Mouse (Mus musculus) right cerebral cortex, adult 2 months (tissue): ENCODE data around the gene Myl9.

ENCODE experiments used
- DNase-seq, 2 experiments: peaks; one replicate each; pipeline ENCODE4 v3.0.0; 2021 to 2022; ENCODE audit warnings: low spot score in 2 of 2

Gene Myl9

GRCm38 (mm10) chr2:156774738-156775454, at the start of gene Myl9:
Gene Myl9 (plus strand): TSS chr2:156775420.
- no peak for DNase-seq

DNA sequence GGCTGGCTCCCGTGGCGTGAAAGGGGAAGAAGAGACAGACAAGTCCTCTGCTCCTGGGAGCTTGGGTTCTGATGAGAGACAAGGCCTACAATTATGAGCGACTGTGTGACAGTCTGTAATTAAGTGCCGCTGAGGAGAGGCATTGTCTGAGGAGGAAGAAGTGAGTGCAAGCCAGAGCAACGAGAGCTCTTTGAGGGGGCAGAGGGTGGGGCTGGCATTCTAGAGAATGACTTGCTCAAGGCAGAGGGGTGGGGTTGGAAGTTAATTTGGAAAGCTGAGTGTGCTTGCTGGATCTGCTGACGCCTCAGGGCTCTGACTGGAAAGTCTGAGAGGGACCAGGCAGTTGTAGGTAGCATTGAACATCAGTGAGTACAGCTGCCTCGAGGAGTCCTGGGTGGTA, 48.9 kb upstream of the Myl9 start:
- no peak for DNase-seq

GRCm38 (mm10) chr2:156726878-156727277, 48.3 kb upstream of the Myl9 start:
- no peak for DNase-seq

- DNase-seq: no peak
Observed at GRCm38 (mm10) chr2:156729537-156730469, 45.4 kb upstream of the Myl9 start.

DNA sequence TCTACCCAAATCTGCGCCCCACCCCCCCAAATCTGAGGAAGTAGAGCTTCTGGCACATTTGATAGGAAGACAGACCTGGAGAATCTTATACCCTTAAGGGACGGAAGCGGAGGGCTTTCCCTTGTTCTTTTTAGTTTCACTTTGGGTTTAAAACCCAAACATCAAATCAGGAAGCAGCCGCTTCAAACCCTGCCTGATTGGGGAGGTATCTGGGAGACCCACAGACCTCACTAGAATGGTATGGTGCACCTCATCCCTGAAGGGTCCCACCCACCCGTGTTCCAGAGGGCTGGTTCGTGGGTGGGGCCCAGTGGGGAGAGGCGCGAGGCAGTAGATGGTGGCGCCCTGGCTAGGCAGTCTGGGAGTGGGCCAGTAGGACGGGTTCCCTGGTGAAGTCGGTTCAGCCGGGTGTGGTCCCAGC, 44.7 kb upstream of the Myl9 start:
- DNase-seq: no peak

DNA sequence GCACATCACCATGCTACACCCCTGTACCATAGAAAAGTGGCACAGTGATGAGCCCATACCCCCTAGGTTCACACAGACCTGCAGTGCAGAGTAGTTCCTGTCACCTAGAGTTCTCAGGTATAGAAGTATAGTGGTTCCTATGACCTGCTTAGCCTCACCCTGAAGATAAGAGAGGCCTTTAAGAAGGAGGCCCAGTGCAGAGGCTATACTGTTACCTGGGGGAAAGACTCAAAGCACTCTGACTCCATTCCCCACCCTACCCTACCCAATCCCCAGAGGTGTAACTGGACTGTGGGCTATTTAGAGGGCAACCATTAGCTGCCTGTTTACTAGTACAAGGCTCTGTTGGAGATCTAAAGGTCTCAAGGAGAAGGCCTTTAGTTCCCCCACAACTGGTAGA, 43.6 kb upstream of the Myl9 start:
- DNase-seq: no peak

- peak; percentile 77 to 83 for DNase-seq
Observed at GRCm38 (mm10) chr2:156732109-156732508, 43.1 kb upstream of the Myl9 start.

GRCm38 (mm10) chr2:156735761-156736335, 39.4 kb upstream of the Myl9 start:
- DNase-seq: no peak

- no peak for DNase-seq
Observed at GRCm38 (mm10) chr2:156736846-156737245, 38.4 kb upstream of the Myl9 start.

GRCm38 (mm10) chr2:156737976-156738375, 37.2 kb upstream of the Myl9 start:
- no peak for DNase-seq

DNA sequence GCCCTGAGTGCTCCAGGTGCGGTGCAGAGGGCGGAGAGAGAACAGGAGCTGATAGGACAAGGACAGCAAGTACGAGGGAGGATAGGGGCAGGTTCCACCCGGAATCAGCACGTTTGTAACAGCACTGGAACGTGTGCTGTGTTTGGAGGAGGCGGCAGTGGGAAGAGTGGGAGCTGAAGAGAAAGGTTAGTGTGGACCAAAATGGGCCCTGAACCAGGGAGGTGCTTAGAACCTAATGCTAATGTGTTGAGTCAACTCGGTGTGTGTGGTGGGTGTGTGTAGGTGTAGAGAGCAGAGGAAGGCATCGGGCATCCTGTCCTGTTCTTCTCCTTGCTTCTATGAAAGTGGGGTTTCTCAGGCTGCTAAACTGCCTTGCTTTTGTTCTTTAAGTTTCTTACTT, 34.0 kb upstream of the Myl9 start:
- peak in 1 of 2 experiments; percentile 61 for DNase-seq

DNA sequence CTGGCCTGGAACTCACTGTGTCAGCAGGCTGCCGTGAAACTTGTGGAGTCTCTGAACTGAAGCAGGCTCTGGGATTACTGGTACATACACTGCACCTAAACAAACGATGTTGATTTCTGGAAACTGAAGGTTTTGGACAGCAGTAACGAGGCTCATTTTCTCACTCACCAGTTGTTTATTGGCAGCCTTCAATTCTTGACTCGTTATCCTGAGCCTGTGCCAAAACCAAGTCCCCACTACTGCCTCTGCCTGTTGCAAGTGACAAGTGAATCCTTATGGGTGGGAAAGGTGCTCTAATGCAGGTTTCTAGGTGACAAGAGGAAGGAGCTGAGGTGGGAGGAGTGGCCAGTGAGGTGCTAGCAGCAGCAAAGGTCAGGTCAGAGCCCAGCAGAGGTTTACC, 33.2 kb upstream of the Myl9 start:
- no peak for DNase-seq

DNA sequence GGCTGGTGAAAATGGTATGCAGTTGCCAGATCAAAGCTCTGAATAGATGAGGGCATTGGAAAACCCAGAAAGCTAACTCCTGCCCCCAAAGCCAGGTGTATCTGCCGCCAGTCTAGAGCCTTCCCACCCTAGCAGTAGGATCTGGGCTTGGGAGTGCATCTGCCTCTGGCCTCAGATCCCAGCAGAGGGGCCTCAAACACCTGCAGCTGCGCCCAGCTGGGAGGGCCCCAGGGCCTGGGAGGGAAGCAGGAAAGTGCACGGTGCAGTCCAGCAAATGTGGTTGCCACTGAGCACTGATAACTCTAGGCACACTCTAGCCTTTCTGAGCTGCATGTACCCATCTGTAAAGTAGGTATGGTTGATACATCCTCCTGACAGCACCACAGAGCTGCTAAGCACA, 32.0 kb upstream of the Myl9 start:
- DNase-seq: no peak

DNA sequence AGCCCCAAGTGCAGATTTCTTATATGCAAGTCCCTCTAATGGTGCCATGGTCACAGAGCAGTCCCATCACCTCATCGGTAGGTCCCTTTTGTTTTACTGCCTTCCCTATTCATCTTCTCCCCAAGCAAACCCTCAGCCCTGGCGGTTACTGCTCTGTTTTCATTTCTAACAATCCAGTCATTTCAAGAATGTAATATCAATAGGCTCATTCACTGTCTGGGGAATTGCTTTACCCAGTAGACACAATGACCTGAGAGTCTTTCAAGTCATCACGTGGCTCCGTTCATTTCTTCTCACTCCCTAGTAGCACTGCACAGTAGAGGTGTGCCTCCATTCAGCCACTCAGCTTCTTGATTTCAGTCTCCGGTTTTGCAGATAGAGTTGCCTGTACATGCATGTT, 30.8 kb upstream of the Myl9 start:
- no peak for DNase-seq

DNA sequence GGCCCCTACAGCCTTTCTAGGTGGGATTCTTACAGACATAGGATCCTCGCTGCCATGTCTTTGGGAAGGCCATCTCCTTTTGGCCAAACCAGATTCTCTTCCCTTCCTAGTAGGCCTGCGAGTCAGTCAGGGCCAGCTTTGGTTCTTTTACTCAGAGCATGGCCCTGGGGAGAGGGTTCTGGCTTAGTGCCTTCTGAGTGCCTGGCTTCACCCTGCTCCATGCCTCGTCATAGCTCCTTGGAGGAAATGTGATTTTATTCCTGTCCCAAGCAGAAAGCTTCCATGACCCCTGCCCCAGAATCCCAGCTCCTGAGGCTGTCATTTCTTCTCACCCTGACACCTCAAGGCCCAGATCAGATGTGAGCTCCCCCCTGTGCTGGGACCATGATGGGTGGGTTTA, 27.9 kb upstream of the Myl9 start:
- DNase-seq: no peak

GRCm38 (mm10) chr2:156749687-156750086, 25.5 kb upstream of the Myl9 start:
- DNase-seq: no peak

DNA sequence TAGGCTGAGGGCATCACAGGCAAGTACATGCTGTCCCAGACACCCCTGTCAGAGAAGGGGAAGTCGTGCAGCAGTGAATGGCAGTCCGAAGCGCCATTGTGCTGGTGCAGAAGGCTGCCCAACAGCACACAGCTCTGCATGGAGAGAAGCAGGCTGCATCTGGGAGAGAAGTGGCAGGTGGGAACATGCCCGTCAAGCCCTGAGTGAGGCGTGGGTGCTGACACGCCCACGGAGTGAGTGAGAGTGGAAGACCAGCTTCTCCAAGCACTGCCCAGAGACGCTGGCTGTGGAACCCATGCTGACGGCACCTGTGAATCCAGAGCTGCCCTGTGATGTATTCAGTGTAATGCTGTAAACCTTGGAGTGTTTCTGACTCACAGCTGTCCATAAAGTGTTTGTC, 18.3 kb upstream of the Myl9 start:
- peak; percentile 67 to 78 for DNase-seq

GRCm38 (mm10) chr2:156760843-156761505, 14.2 kb upstream of the Myl9 start:
- no peak for DNase-seq

DNA sequence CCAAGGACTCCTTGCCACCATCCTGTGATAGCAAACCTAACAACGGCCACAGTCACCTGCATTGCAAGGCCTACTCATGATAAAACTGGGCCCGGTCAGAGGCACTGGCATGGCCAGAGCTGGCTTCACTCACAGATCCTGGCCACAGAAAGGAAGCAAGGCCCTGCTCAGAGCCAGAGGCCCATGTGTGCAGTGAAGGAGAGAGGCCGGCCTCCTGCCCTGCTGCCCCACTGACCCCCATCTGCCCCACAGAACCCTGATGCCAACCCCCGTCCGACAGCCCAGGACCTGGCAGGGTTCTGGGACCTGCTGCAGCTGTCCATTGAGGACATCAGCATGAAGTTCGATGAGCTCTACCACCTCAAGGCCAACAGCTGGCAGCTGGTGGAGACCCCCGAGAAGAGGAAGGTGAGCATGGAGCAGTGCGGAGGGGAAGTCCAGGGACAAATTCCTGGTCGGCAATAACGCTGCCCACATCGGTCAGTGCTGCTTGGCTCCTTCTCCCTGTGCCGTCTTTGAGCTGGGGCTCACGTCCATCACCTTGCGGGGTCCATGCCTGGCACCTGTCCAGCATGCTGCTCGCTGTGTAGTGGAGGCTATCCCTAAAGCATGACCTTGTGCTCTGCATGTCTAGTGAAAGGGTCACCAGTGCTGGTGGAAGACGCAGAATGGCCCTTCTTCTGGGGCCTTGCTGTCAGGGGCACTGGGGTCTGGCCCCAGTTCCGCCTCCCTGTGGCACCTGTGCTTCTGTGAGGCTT, 13.5 kb upstream of the Myl9 start:
- DNase-seq: no peak

DNA sequence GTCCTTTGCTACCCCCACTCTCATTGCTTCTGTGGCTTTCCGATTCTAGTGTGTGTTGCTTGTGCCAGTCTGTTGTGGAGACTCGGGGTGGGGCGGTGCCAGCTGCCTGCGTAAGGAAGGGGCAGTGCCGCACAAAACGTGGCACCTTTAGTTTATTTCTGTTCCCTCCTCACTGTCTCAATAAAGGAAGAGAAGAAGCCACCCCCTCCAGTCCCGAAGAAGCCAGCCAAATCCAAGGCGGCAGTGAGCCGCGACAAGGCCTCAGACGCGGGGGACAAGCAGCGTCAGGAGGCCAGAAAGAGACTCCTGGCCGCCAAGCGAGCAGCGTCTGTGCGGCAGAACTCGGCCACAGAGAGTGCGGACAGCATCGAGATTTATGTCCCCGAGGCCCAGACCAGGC, 12.7 kb upstream of the Myl9 start:
- no peak for DNase-seq

- DNase-seq: no peak
Observed at GRCm38 (mm10) chr2:156763101-156763500, 12.1 kb upstream of the Myl9 start.
